Mouse (Mus musculus) MEL (cell line): ENCODE results near the gene Srsf12.

Experiments used
- CTCF ChIP-seq, 3 experiments: IDR thresholded peaks in 2 of 3; conservative IDR thresholded peaks in 1 of 3; 2 replicates each; pipeline ENCODE4 v1.5.1; 2011 to 2012; ENCODE audit warnings: low read length in 3 of 3, low read depth in 2 of 3, mild to moderate bottlenecking in 2 of 3, improper control_type of control experiment in 1 of 3, inconsistent platforms in 1 of 3, mixed read lengths in 1 of 3, moderate library complexity in 1 of 3; ENCODE audit not compliant: control insufficient read depth in 1 of 3, insufficient read depth in 1 of 3, poor library complexity in 1 of 3, severe bottlenecking in 1 of 3
- EP300 ChIP-seq, 2 experiments: IDR thresholded peaks; 2 replicates each; pipeline ENCODE4 v1.6.1; 2011; ENCODE audit warnings: improper control_type of control experiment in 2 of 2, low read length in 2 of 2, low read depth in 1 of 2, mild to moderate bottlenecking in 1 of 2
- MAFK ChIP-seq: IDR thresholded peaks from 2 replicates; pipeline ENCODE4 v1.6.1; 2011; ENCODE audit warnings: low read depth, mild to moderate bottlenecking, low read length, improper control_type of control experiment, borderline replicate concordance
- MEF2A ChIP-seq: IDR thresholded peaks from 2 replicates; pipeline ENCODE4 v1.6.1; 2014; ENCODE audit warnings: low read depth, mild to moderate bottlenecking, inconsistent platforms, low read length, improper control_type of control experiment; ENCODE audit not compliant: poor library complexity, insufficient replicate concordance, severe bottlenecking; ENCODE audit errors: extremely low read depth
- MYB ChIP-seq: IDR thresholded peaks from 2 replicates; pipeline ENCODE4 v1.6.1; 2011; ENCODE audit warnings: mild to moderate bottlenecking, low read depth, low read length, improper control_type of control experiment
- POLR2A ChIP-seq, 2 experiments: IDR thresholded peaks; 2 replicates each; pipeline ENCODE4 v1.6.1; 2011 to 2012; ENCODE audit warnings: low read length in 2 of 2, mild to moderate bottlenecking in 2 of 2, control low read depth in 1 of 2, improper control_type of control experiment in 1 of 2, low read depth in 1 of 2, moderate library complexity in 1 of 2; ENCODE audit not compliant: control insufficient read depth in 1 of 2, insufficient read depth in 1 of 2, poor library complexity in 1 of 2
- RAD21 ChIP-seq: IDR thresholded peaks from 2 replicates; pipeline ENCODE4 v1.6.1; 2011; ENCODE audit warnings: mild to moderate bottlenecking, low read depth, low read length, improper control_type of control experiment
- USF1 ChIP-seq: IDR thresholded peaks from 2 replicates; pipeline ENCODE4 v1.6.1; 2014; ENCODE audit warnings: low read depth, mild to moderate bottlenecking, inconsistent platforms, low read length, improper control_type of control experiment, moderate library complexity
- ZNF384 ChIP-seq: IDR thresholded peaks from 2 replicates; pipeline ENCODE4 v1.6.1; 2012; ENCODE audit warnings: low read depth, mild to moderate bottlenecking, inconsistent platforms, low read length, improper control_type of control experiment

DNA sequence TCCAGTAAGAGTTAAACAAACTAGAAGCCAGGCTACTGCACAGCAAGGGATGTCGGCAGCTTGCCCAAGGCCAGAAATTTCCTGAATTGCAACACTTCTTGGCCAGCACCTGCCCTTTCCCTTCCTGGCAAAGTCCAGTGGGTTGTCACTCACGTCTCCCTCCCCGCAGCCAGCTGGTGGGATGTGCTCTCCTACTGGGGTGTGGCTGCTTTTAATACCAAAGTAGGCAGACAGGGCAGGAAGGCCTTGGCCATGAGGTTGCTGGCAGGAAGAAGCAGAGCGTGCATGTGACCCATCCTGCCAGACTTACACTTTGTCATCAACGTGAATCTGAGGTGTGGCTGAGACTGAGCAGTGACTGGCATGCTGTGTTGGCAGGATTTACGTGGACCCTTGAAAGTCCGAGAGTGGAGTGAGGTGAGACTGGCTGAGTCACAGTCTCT is 52.5 kb downstream of the Srsf12 start:
- TF ChIP-seq ZNF384 (no peak), MAFK (no peak), POLR2A (IDR thresholded peaks at IDR 0.05; ENCODE audit: control insufficient read depth in 1 of 2, insufficient read depth in 1 of 2, low read depth in 1 of 2, low read length in 2 of 2, poor library complexity in 1 of 2) (no peak), EP300 (IDR thresholded peaks at IDR 0.05; ENCODE audit: low read depth in 1 of 2, low read length in 2 of 2) (no peak), CTCF (IDR thresholded peaks at IDR 0.05 in 2 of 3, conservative IDR thresholded peaks at IDR 0.05 in 1 of 3; ENCODE audit: control insufficient read depth in 1 of 3, insufficient read depth in 1 of 3, low read depth in 2 of 3, low read length in 3 of 3, poor library complexity in 1 of 3, severe bottlenecking in 1 of 3) (no peak), MEF2A (no peak), USF1 (no peak), RAD21 (no peak), MYB (no peak)
